Mouse (Mus musculus): ENCODE data around the gene Fnip1. TPM values are rescaled to one million over a fixed set of nuclear protein-coding genes. Genes with fewer than 3 reads are reported as not detected.
A peak's percentile ranks its signal among the peaks of the same experiment; 100 is the strongest.

The Fnip1 gene
- polyA plus RNA-seq, 1 experiment from 2014 or later: 11.1 TPM

- Histone ChIP-seq H3K9me3 (ENCODE audit: low read depth, low read length) (no peaks in the 10 kb centered on the region), H3K36me3 (ENCODE audit: insufficient read depth) (peaks cover 11% of the 10 kb centered on the region; the same call in 1 of the 2 replicates), H3K4me2 (no peak overlapping the region), H3K9ac (no peak overlapping the region), H3K4me3 (ENCODE audit: low read depth, low read length) (no peak overlapping the region), H3K27ac (ENCODE audit: low read depth) (no peak overlapping the region), H3K4me1 (ENCODE audit: insufficient read depth) (no peaks in the 10 kb centered on the region), H3K27me3 (ENCODE audit: insufficient read depth, low read length) (no peaks in the 10 kb centered on the region)
- no peak for ATAC-seq (ENCODE audit: insufficient read depth)
- DNase-seq: no peak
- 93% methylated on average over 1 of the region's 1 CpGs for WGBS
- TF ChIP-seq CTCF (IDR thresholded peaks at IDR 0.05; ENCODE audit: low read depth): no peak
Observed at GRCm38 (mm10) chr11:54491946-54492558, 54.1 kb downstream of the Fnip1 start.

DNA sequence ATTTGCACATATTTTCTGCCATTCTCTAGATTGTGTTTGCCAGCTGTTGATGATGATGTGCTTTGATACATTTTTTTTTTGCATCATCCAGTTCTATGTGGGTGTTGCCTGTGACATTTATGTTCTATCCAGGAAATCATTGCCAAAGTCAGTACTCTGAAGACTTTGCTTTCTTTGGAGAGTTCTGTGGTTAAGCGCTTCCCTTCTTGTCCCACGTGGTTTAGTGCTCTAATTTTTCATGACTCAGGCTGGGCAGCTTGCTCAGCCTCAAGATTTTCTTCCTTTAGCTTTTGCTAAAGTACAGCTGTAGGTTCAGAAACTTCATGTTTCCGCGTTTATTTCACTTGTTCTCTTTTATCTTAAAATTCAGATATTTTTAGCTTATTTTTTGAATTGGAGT is 54.6 kb downstream of the Fnip1 start:
- H3K36me3 ChIP-seq (ENCODE audit: insufficient read depth): peaks cover 14% of the 10 kb centered on the region; the same call in 1 of the 2 replicates
- DNase-seq (peak; percentile 10), ATAC-seq (ENCODE audit: insufficient read depth) (no peak)
- no peak overlapping the region for H3K4me3 ChIP-seq (ENCODE audit: low read depth, low read length)
- no peaks in the 10 kb centered on the region for H3K4me1 ChIP-seq (ENCODE audit: insufficient read depth)
- H3K27me3 ChIP-seq (ENCODE audit: insufficient read depth, low read length): no peaks in the 10 kb centered on the region
- no peaks in the 10 kb centered on the region for H3K9me3 ChIP-seq (ENCODE audit: low read depth, low read length)
- WGBS: 85% methylated on average over 4 of the region's 4 CpGs
- no peak overlapping the region for H3K4me2 ChIP-seq
- no peak for TF ChIP-seq CTCF (IDR thresholded peaks at IDR 0.05; ENCODE audit: low read depth)
- H3K9ac ChIP-seq: no peak overlapping the region
- H3K27ac ChIP-seq (ENCODE audit: low read depth): no peak overlapping the region

GRCm38 (mm10) chr11:54499838-54500237 is 61.8 kb downstream of the Fnip1 start:
- Histone ChIP-seq H3K9ac (no peak overlapping the region), H3K4me1 (ENCODE audit: insufficient read depth) (no peaks in the 10 kb centered on the region), H3K4me2 (no peak overlapping the region), H3K27me3 (ENCODE audit: insufficient read depth, low read length) (no peaks in the 10 kb centered on the region), H3K27ac (ENCODE audit: low read depth) (no peak overlapping the region), H3K36me3 (ENCODE audit: insufficient read depth) (peaks cover 44% of the 10 kb centered on the region), H3K4me3 (ENCODE audit: low read depth, low read length) (no peak overlapping the region), H3K9me3 (ENCODE audit: low read depth, low read length) (no peaks in the 10 kb centered on the region)
- WGBS: 68% methylated on average over 5 of the region's 5 CpGs
- TF ChIP-seq CTCF (IDR thresholded peaks at IDR 0.05; ENCODE audit: low read depth): no peak
- no peak for DNase-seq
- no peak for ATAC-seq (ENCODE audit: insufficient read depth)

- no peak for TF ChIP-seq CTCF (IDR thresholded peaks at IDR 0.05; ENCODE audit: low read depth)
Observed at GRCm38 (mm10) chr11:54502546-54503245, 64.7 kb downstream of the Fnip1 start.

GRCm38 (mm10) chr11:54513584-54513983 is 75.6 kb downstream of the Fnip1 start:
- no peaks in the 10 kb centered on the region for H3K9me3 ChIP-seq (ENCODE audit: low read depth, low read length)
- DNase-seq (no peak), ATAC-seq (ENCODE audit: insufficient read depth) (no peak)
- no peaks in the 10 kb centered on the region for H3K4me1 ChIP-seq (ENCODE audit: insufficient read depth)
- no peak overlapping the region for H3K9ac ChIP-seq
- H3K4me2 ChIP-seq: no peak overlapping the region
- TF ChIP-seq CTCF (IDR thresholded peaks at IDR 0.05; ENCODE audit: low read depth): no peak
- no peak overlapping the region for H3K4me3 ChIP-seq (ENCODE audit: low read depth, low read length)
- H3K36me3 ChIP-seq (ENCODE audit: insufficient read depth): peaks cover 26% of the 10 kb centered on the region
- H3K27me3 ChIP-seq (ENCODE audit: insufficient read depth, low read length): no peaks in the 10 kb centered on the region
- no peak overlapping the region for H3K27ac ChIP-seq (ENCODE audit: low read depth)

More at GRCm38 (mm10) chr11:54502546-54503245, 64.7 kb downstream of the Fnip1 start:
- Histone ChIP-seq H3K4me3 (ENCODE audit: low read depth, low read length) (no peak overlapping the region), H3K36me3 (ENCODE audit: insufficient read depth) (peaks cover 42% of the 10 kb centered on the region), H3K27ac (ENCODE audit: low read depth) (no peak overlapping the region), H3K4me1 (ENCODE audit: insufficient read depth) (no peaks in the 10 kb centered on the region), H3K9me3 (ENCODE audit: low read depth, low read length) (no peaks in the 10 kb centered on the region), H3K9ac (no peak overlapping the region), H3K4me2 (no peak overlapping the region), H3K27me3 (ENCODE audit: insufficient read depth, low read length) (no peaks in the 10 kb centered on the region)
- ATAC-seq (ENCODE audit: insufficient read depth) (no peak), DNase-seq (peak; percentile 14)
- 75% methylated on average over 4 of the region's 4 CpGs for WGBS

DNA sequence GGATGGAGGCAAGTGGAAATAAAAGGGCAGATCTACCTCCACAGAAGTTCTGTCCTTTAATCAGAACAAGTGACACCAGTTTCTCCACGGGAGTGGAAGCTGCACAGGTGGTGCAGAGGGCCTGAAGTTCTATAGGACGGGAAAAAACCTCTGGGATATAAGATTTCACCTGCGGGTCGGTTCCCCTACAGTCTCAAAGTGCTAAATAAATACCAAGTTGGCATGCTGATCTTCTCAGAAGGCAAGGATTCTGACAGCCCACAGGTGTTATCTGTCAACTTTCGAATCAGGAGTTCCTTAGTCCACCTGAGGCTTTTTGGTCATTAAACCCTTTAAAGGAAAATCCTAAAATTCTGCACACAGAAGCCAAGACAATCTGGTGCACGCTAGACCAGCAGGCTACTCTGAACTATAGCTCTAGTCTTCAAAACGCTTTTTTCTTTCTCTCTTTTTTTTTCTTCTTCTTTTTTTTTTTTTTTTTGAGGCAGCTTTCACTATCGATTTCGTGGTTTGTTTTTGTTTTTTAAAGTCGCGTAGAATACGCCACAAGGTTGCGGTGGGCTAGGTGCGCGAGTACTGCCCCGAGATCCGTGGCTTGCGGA is 84.0 kb downstream of the Fnip1 start:
- peak overlapping the region; percentile 66 for H3K9ac ChIP-seq
- TF ChIP-seq CTCF (IDR thresholded peaks at IDR 0.05; ENCODE audit: low read depth): no peak
- H3K36me3 ChIP-seq (ENCODE audit: insufficient read depth): no peaks in the 10 kb centered on the region
- DNase-seq: no peak
- H3K4me1 ChIP-seq (ENCODE audit: insufficient read depth): peaks cover 7% of the 10 kb centered on the region; the same call in 1 of the 2 replicates
- peak overlapping the region; percentile 97 for H3K27ac ChIP-seq (ENCODE audit: low read depth)
- no peak for ATAC-seq (ENCODE audit: insufficient read depth)
- H3K4me3 ChIP-seq (ENCODE audit: low read depth, low read length): peak overlapping the region; percentile 87
- H3K9me3 ChIP-seq (ENCODE audit: low read depth, low read length): no peaks in the 10 kb centered on the region
- no peaks in the 10 kb centered on the region for H3K27me3 ChIP-seq (ENCODE audit: insufficient read depth, low read length)
- H3K4me2 ChIP-seq: peak overlapping the region; percentile 83
- WGBS: under 1% methylated on average over 18 of the region's 18 CpGs
